22 mouse cellular contexts compared by ENCODE assay signal in the genomic region with DNA sequence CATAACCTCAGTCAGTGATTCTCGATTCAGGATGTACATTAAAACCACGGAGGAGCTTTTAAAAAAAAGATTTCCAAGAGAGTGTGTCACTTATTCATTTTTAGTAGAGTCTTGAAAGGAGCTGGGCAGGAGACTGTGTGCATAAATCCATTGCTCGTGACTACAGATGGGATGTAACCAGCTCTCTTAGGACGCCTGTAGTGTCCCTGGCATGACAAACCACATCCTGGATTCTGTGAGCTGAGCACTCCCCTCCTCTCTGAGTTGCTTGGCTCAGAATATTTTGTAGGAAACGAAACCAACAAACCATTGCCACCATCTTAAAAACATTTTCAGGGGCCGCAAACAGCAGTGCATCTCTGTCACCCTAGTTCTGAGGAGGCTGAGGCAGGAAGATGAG. TPM values are rescaled to one million over a fixed set of nuclear protein-coding genes. Genes with fewer than 3 reads are reported as not detected.
"Had no signal": no experiment of that assay in that cellular context is flagged by ENCODE, and none has a peak within 500 bp of the region (broad histone marks: within the 10 kb centered on the region; RNA-seq: fewer than 3 reads in every experiment).

No protein-coding gene starts in this region.

- DNase-seq: kidney, adult 18-20 months; kidney, adult 9 months; kidney, postnatal 14 days; kidney, postnatal 4 days; layer of hippocampus, postnatal 36 days; liver, embryonic 13.5 days; lung, adult 2 months; lung, postnatal 14 days; lung, postnatal 4 days; right cerebral cortex, adult 18-20 months; right cerebral cortex, postnatal 25 days; thymus, adult 2 months; thymus, postnatal 14 days; thymus, postnatal 4 days had no signal

- H3K4me3 ChIP-seq: left cerebral cortex, adult 2 months; liver, embryonic 13.5 days; midbrain, embryonic 10.5 days; midbrain, embryonic 13.5 days; myocyte had no signal

- H3K36me3 ChIP-seq: liver, embryonic 13.5 days; midbrain, embryonic 10.5 days; midbrain, embryonic 13.5 days had no signal

- ATAC-seq: midbrain, embryonic 13.5 days; midbrain, embryonic 16.5 days had no signal

- H3K27me3 ChIP-seq: liver, embryonic 13.5 days; midbrain, embryonic 13.5 days had no signal

- H3K27ac ChIP-seq: left cerebral cortex, adult 2 months; liver, embryonic 13.5 days; midbrain, embryonic 10.5 days; midbrain, embryonic 13.5 days; stomach, postnatal 0 days had no signal

RNA-seq across cellular contexts. Expression of gene Cfap70, which starts 15.1 kb away (rescaled TPM):
- total RNA-seq: megakaryocyte progenitor cell, adult 5-6 weeks; monocyte, adult 5-6 weeks had no signal

RNA-seq across cellular contexts. Expression of gene Mss51, which starts 59.7 kb away (rescaled TPM):
- total RNA-seq: monocyte, adult 5-6 weeks had no signal
